Mouse (Mus musculus): ENCODE results near the gene Lrig1. TPM values are rescaled to one million over a fixed set of nuclear protein-coding genes. Genes with fewer than 3 reads are reported as not detected.

The Lrig1 gene
- total and polyA plus RNA-seq, 2 experiments from 2014 or later = 16.6 to 90.8 TPM

- no peak for ATAC-seq (ENCODE audit: low FRiP score)
- no peaks in the 10 kb centered on the region; the same call in 1 of the 2 replicates for H3K4me1 ChIP-seq (ENCODE audit: insufficient read depth, low read length)
- WGBS = 73% methylated on average over 10 of the region's 10 CpGs
- no peak for TF ChIP-seq CTCF (IDR thresholded peaks at IDR 0.05)
- no peak overlapping the region for H3K9ac ChIP-seq (replicated peaks; ENCODE audit: low read length, poor library complexity, severe bottlenecking)
- no peaks in the 10 kb centered on the region for H3K27me3 ChIP-seq (ENCODE audit: insufficient read depth, low read length)
- no peaks in the 10 kb centered on the region for H3K9me3 ChIP-seq (ENCODE audit: low read length)
- no peak for DNase-seq (ENCODE audit: low spot score)
- H3K36me3 ChIP-seq (ENCODE audit: insufficient read depth, low read length) = no peaks in the 10 kb centered on the region
- no peak overlapping the region for H3K4me2 ChIP-seq (ENCODE audit: low read depth, low read length, poor library complexity, severe bottlenecking)
- H3K27ac ChIP-seq (ENCODE audit: low read depth, low read length) = no peak overlapping the region
- H3K4me3 ChIP-seq (ENCODE audit: low read depth, low read length) = no peak overlapping the region
Measured at GRCm38 (mm10) chr6:94653388-94654316, 46.3 kb downstream of the Lrig1 start.

DNA sequence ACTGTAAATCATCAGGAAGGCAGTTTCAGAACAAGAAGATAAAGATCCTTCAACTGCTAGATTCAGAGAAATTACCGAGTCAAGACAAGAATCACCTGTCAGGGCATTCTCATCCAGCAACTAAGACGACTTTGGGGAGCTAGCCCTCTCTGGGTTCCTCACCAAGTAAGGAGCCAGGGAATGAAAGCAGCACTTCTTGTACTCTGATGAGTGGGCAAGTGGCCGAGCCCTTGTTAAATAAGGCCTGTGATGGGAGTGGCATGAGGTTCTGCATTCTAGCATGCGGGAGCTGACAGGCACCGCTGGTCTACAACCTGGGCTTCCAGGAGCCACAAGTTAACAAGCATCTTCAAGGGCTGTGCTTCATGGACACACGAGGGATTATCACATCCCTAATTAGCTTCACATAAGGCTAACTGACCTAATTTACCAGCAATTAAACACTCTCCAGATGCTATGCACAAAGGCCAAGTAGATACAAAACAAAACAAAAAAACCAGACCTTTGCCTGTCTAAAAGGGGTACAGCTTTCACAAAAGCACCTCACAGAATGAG is 47.2 kb downstream of the Lrig1 start:
- no peak for ATAC-seq (ENCODE audit: low FRiP score)
- 77% methylated on average over 6 of the region's 6 CpGs for WGBS
- Histone ChIP-seq H3K27ac (ENCODE audit: low read depth, low read length) (no peak overlapping the region), H3K4me3 (ENCODE audit: low read depth, low read length) (no peak overlapping the region), H3K4me1 (ENCODE audit: insufficient read depth, low read length) (peaks cover 3% of the 10 kb centered on the region), H3K4me2 (ENCODE audit: low read depth, low read length, poor library complexity, severe bottlenecking) (no peak overlapping the region), H3K9ac (replicated peaks; ENCODE audit: low read length, poor library complexity, severe bottlenecking) (no peak overlapping the region), H3K36me3 (ENCODE audit: insufficient read depth, low read length) (no peaks in the 10 kb centered on the region), H3K9me3 (ENCODE audit: low read length) (no peaks in the 10 kb centered on the region), H3K27me3 (ENCODE audit: insufficient read depth, low read length) (no peaks in the 10 kb centered on the region)
- no peak for DNase-seq (ENCODE audit: low spot score)
- no peak for TF ChIP-seq CTCF (IDR thresholded peaks at IDR 0.05)

DNA sequence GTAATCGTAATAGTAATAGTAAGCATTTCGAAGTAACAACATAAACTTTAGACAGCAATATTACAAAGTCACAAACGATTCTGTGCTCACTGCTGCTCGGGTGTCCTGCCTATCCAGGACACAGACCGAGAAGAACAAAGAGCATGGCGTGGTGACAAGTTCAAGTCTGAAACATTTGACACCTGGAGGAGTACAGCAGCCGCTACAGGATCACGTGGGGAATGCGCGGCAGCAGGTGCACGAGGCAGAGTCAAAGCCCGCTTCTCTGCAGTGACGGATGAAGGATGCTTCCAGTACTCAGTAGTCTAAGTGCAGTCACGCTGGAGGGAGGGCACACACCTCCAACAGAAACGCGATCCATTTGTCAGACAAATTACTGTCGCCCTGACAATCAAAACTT is 48.4 kb downstream of the Lrig1 start:
- Histone ChIP-seq H3K9me3 (ENCODE audit: low read length) (no peaks in the 10 kb centered on the region), H3K27me3 (ENCODE audit: insufficient read depth, low read length) (no peaks in the 10 kb centered on the region), H3K27ac (ENCODE audit: low read depth, low read length) (no peak overlapping the region), H3K4me2 (ENCODE audit: low read depth, low read length, poor library complexity, severe bottlenecking) (no peak overlapping the region), H3K9ac (replicated peaks; ENCODE audit: low read length, poor library complexity, severe bottlenecking) (no peak overlapping the region), H3K4me3 (ENCODE audit: low read depth, low read length) (no peak overlapping the region), H3K36me3 (ENCODE audit: insufficient read depth, low read length) (no peaks in the 10 kb centered on the region), H3K4me1 (ENCODE audit: insufficient read depth, low read length) (peaks cover 3% of the 10 kb centered on the region)
- ATAC-seq (ENCODE audit: low FRiP score) (no peak), DNase-seq (ENCODE audit: low spot score) (no peak)
- WGBS = 80% methylated on average over 17 of the region's 17 CpGs
- no peak for TF ChIP-seq CTCF (IDR thresholded peaks at IDR 0.05)

GRCm38 (mm10) chr6:94649637-94650036 is 50.3 kb downstream of the Lrig1 start:
- H3K4me3 ChIP-seq (ENCODE audit: low read depth, low read length) = no peak overlapping the region
- ATAC-seq (ENCODE audit: low FRiP score) = no peak
- H3K4me1 ChIP-seq (ENCODE audit: insufficient read depth, low read length) = peaks cover 3% of the 10 kb centered on the region
- no peak overlapping the region for H3K9ac ChIP-seq (replicated peaks; ENCODE audit: low read length, poor library complexity, severe bottlenecking)
- no peak for DNase-seq (ENCODE audit: low spot score)
- no peaks in the 10 kb centered on the region for H3K9me3 ChIP-seq (ENCODE audit: low read length)
- H3K4me2 ChIP-seq (ENCODE audit: low read depth, low read length, poor library complexity, severe bottlenecking) = no peak overlapping the region
- H3K36me3 ChIP-seq (ENCODE audit: insufficient read depth, low read length) = no peaks in the 10 kb centered on the region
- TF ChIP-seq CTCF (IDR thresholded peaks at IDR 0.05) = no peak
- H3K27me3 ChIP-seq (ENCODE audit: insufficient read depth, low read length) = no peaks in the 10 kb centered on the region
- no peak overlapping the region for H3K27ac ChIP-seq (ENCODE audit: low read depth, low read length)
- 59% methylated on average over 1 of the region's 1 CpGs for WGBS

DNA sequence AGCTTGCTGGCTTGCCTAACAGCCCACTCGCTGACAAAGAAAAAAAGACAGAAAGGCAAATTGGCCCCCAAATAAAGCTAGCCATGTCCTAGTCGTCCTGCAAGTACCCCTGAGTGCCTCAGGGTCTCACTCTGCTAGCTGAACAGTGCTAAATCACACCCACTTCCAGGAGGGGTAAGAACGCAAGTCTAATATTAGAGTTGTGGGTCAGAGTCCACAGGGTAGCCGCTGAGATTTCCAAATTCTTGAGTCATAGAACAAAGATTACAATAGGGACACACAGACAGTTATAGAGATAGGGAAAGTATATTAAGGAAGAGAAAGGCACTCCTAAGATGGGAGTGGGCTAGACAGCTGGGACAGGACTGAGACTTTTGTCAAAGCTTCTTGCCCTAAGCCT is 51.5 kb downstream of the Lrig1 start:
- H3K27ac ChIP-seq (ENCODE audit: low read depth, low read length) = 0 out of 2 replicates have a peak overlapping the region, but pooled peaks have one; percentile 21
- H3K36me3 ChIP-seq (ENCODE audit: insufficient read depth, low read length) = no peaks in the 10 kb centered on the region
- no peak for ATAC-seq (ENCODE audit: low FRiP score)
- H3K27me3 ChIP-seq (ENCODE audit: insufficient read depth, low read length) = no peaks in the 10 kb centered on the region
- H3K9me3 ChIP-seq (ENCODE audit: low read length) = no peaks in the 10 kb centered on the region
- no peak overlapping the region for H3K4me3 ChIP-seq (ENCODE audit: low read depth, low read length)
- no peak overlapping the region for H3K4me2 ChIP-seq (ENCODE audit: low read depth, low read length, poor library complexity, severe bottlenecking)
- H3K4me1 ChIP-seq (ENCODE audit: insufficient read depth, low read length) = peaks cover 3% of the 10 kb centered on the region
- WGBS = 60% methylated on average over 4 of the region's 4 CpGs
- no peak for DNase-seq (ENCODE audit: low spot score)
- H3K9ac ChIP-seq (replicated peaks; ENCODE audit: low read length, poor library complexity, severe bottlenecking) = no peak overlapping the region
- no peak for TF ChIP-seq CTCF (IDR thresholded peaks at IDR 0.05)

Measured in midbrain, postnatal 0 days (tissue).